Mouse (Mus musculus) stomach, postnatal 0 days (tissue): ENCODE measurements around the gene Krtap2-4.

Source experiments
- CTCF ChIP-seq: IDR thresholded peaks from 2 replicates; pipeline ENCODE4 v1.5.1; 2016; ENCODE audit warnings: antibody characterized with exemption, low read depth, mild to moderate bottlenecking, moderate library complexity
- EP300 ChIP-seq: optimal IDR thresholded peaks from 2 replicates; pipeline ENCODE3; 2016; ENCODE audit warnings: antibody characterized with exemption

DNA sequence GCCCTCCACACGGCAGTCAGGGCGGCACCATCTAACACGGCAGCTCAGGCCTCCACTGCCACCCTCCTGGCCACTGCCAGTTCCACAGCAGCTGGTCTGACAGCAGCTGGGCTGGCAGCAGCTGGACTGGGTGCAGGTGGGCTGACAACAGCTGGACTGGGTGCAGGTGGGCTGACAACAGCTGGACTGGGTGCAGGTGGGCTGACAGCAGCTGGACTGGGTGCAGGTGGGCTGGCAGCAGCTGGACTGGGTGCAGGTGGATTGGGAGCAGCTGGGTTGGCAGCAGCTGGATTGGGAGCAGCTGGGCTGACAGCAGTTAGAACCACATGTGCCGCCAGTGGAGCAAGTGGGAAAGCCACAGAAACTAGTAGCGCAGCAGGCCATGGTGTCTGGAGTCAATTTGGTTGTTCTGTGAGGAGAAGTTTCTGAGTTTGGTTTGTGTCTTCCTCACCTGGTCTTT, 31.4 kb downstream of the Krtap2-4 start, which contains the start of gene Krtap1-4:
- no peak for TF ChIP-seq EP300
- no peak for TF ChIP-seq CTCF
